Mouse (Mus musculus): ENCODE data around the gene Bsn. TPM values are rescaled to one million over a fixed set of nuclear protein-coding genes. Genes with fewer than 3 reads are reported as not detected.

Bsn gene
- polyA plus RNA-seq, 1 experiment from 2014 or later = 5.7 TPM

DNA sequence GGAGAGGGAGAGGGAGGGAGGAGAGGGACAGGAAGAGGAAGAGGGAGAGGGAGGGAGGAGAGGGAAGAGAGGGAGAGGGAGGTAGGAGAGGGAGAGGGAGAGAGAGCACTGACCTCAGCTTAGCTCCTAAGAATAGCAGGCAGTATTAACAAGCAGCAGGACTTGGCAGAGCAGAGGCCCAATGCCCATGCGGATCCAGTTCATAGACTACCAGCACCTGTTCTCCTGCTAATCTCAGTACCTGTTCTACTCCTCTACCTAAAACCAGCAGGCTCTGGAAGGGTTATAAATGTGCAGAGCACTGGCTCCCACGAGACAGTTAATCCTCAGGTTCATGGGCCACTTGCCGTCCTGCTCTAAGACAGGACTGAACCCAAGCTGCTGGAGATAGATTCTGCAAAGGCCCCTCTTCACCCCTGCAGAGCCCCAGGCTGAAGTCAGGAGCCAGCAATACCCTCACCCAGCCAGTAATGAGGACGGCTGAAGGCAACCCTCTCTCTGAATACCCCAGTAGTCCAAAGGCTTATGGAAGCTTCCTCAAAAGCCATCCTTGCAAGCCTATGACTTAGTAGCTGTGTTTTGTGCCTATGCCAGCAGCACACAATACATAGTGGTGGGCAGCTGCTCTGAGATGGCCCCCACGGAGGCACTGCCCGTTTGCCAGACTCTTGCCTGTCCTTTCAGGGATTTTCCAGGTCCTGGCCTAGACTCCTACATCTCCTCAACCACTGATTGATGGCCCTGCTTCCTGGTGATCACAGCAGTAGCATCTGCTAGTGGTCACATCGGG is 116.8 kb downstream of the Bsn start:
- no peak for DNase-seq (ENCODE audit: low spot score)
- Histone ChIP-seq H3K27me3 (replicated peaks; ENCODE audit: control insufficient read depth, insufficient read depth, low read length) (no peaks in the 10 kb centered on the region), H3K4me2 (no peak overlapping the region), H3K9me3 (ENCODE audit: control insufficient read depth, low read length) (no peaks in the 10 kb centered on the region), H3K9ac (ENCODE audit: low read depth, low read length) (no peak overlapping the region), H3K27ac (ENCODE audit: low read depth, low read length) (no peak overlapping the region), H3K4me1 (replicated peaks; ENCODE audit: control insufficient read depth, insufficient read depth, low read length) (peaks cover 20% of the 10 kb centered on the region), H3K4me3 (ENCODE audit: low read depth, low read length) (no peak overlapping the region), H3K36me3 (ENCODE audit: control insufficient read depth, insufficient read depth, low read length) (peaks cover 34% of the 10 kb centered on the region)
- no peak for ATAC-seq (replicated peaks; ENCODE audit: low FRiP score)
- WGBS = 64% methylated on average over 7 of the region's 7 CpGs

DNA sequence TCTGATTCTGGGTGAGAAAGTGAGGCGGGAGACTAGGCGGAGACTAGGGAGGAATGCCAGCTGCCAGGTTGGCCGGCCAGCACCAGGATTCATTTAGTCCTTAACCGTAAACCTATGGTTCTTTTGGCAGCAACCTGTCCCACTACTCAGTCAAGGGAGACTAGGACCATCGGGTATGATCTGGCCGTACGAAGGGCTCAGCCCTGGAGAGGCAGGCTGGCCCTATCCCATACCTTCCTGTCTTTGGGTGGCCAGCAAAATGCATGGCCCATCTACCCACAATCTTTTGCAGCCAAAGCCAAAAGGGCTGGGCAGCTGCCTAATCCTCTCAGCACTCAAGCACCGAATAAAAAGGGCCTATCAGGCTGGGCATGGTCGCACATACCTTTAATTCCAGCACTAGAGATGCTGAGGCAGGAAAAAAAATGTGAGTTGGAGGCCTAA is 117.7 kb downstream of the Bsn start:
- Histone ChIP-seq H3K9me3 (ENCODE audit: control insufficient read depth, low read length) (no peaks in the 10 kb centered on the region), H3K27ac (ENCODE audit: low read depth, low read length) (0 out of 2 replicates have a peak overlapping the region, but pooled peaks have one; percentile 5), H3K4me1 (replicated peaks; ENCODE audit: control insufficient read depth, insufficient read depth, low read length) (peaks cover 11% of the 10 kb centered on the region), H3K9ac (ENCODE audit: low read depth, low read length) (no peak overlapping the region), H3K36me3 (ENCODE audit: control insufficient read depth, insufficient read depth, low read length) (peaks cover 34% of the 10 kb centered on the region), H3K4me2 (no peak overlapping the region), H3K4me3 (ENCODE audit: low read depth, low read length) (no peak overlapping the region), H3K27me3 (replicated peaks; ENCODE audit: control insufficient read depth, insufficient read depth, low read length) (no peaks in the 10 kb centered on the region)
- ATAC-seq (replicated peaks; ENCODE audit: low FRiP score) = no peak
- no peak for DNase-seq (ENCODE audit: low spot score)
- 71% methylated on average over 9 of the region's 9 CpGs for WGBS

DNA sequence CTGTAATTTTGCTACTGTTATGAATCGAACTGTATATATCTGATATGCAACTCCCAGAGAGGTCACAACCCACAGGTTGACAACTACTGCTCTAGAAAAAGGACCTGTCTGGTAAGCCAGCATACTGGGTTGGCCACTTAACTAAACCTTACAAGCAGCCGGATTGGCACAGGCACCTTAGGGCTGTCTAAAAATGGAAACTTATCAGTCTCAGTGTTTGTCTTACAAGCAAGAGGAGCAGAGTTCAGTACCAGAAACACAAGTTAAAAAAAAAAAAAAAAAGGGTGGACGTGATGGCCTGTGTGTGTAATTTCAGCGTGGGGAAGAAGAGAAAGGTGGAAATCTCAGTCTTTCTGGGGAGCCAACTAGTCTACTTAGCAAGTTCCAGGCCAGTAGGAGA is 118.4 kb downstream of the Bsn start:
- H3K27ac ChIP-seq (ENCODE audit: low read depth, low read length) = no peak overlapping the region
- no peak for DNase-seq (ENCODE audit: low spot score)
- H3K9ac ChIP-seq (ENCODE audit: low read depth, low read length) = no peak overlapping the region
- no peak for ATAC-seq (replicated peaks; ENCODE audit: low FRiP score)
- H3K4me3 ChIP-seq (ENCODE audit: low read depth, low read length) = no peak overlapping the region
- 82% methylated on average over 4 of the region's 4 CpGs for WGBS
- H3K4me2 ChIP-seq = no peak overlapping the region
- no peaks in the 10 kb centered on the region for H3K27me3 ChIP-seq (replicated peaks; ENCODE audit: control insufficient read depth, insufficient read depth, low read length)
- H3K36me3 ChIP-seq (ENCODE audit: control insufficient read depth, insufficient read depth, low read length) = peaks cover 29% of the 10 kb centered on the region
- no peaks in the 10 kb centered on the region for H3K9me3 ChIP-seq (ENCODE audit: control insufficient read depth, low read length)
- H3K4me1 ChIP-seq (replicated peaks; ENCODE audit: control insufficient read depth, insufficient read depth, low read length) = peaks cover 6% of the 10 kb centered on the region

DNA sequence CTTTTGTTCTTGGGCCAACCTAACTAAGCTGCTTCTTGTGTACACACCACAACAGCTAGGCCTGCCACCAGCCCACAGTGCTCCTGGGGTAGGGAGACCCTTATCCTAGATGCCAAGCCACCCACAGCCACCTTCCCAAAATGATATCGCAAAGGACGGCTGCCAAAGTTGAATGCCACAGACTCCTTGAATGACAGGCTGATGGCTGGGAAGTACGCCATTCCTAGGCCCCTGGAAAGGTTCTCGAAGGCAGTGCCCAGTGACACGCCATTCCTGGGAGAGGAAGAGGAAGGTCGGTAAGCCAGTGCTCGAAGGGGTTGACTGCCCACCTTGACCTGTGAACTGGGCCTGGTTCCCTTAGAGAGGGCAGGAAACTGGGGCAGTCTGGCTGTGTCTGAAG is 120.7 kb downstream of the Bsn start:
- H3K4me1 ChIP-seq (replicated peaks; ENCODE audit: control insufficient read depth, insufficient read depth, low read length) = peaks cover 6% of the 10 kb centered on the region
- DNase-seq (ENCODE audit: low spot score) = no peak
- no peak overlapping the region for H3K27ac ChIP-seq (ENCODE audit: low read depth, low read length)
- no peak overlapping the region for H3K9ac ChIP-seq (ENCODE audit: low read depth, low read length)
- H3K4me3 ChIP-seq (ENCODE audit: low read depth, low read length) = no peak overlapping the region
- no peak for ATAC-seq (replicated peaks; ENCODE audit: low FRiP score)
- H3K27me3 ChIP-seq (replicated peaks; ENCODE audit: control insufficient read depth, insufficient read depth, low read length) = no peaks in the 10 kb centered on the region
- no peak overlapping the region for H3K4me2 ChIP-seq
- H3K9me3 ChIP-seq (ENCODE audit: control insufficient read depth, low read length) = no peaks in the 10 kb centered on the region
- whole genome bisulfite sequencing = 87% methylated on average over 7 of the region's 7 CpGs
- H3K36me3 ChIP-seq (ENCODE audit: control insufficient read depth, insufficient read depth, low read length) = peaks cover 40% of the 10 kb centered on the region

DNA sequence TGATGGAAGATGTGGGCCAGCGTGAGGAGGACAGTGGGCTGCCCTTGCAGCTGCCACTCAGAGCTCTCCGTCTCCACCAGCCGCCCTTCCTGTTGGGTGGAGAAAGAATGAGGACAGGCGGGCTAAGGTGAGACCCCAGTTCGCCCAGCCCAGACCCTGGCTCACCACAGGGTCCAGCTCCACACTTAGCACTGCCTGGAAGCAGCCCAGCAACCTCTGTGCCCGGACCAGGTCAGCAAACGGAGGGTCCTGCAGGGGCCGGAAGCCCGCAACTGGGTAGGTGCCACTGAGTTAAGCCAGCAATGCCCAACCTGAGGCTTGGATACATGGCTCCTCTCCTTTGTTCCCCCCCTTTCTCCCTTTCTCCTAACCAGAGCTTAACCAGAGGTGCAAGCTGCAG is 121.2 kb downstream of the Bsn start:
- no peak overlapping the region for H3K9ac ChIP-seq (ENCODE audit: low read depth, low read length)

DNA sequence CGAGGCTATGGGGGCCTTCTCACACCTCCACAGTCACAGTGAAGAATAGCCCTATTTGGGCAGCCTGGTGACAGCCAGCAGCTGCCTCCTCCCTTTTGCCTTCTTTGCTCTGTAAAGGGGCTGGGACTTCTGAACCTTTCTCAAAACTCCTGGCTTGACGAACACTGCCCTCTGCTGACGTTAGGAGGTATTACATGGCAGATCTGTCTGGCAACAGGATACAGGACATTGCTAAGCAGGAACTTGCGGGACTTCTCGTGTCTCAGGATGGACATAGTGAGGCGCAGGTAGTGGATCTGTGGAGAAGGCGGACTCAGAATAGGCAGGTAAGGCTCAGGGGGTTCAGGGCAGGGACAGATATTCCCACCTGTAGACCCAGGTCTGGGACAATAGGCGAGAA is 122.3 kb downstream of the Bsn start:
- Histone ChIP-seq H3K4me2 (no peak overlapping the region), H3K27ac (ENCODE audit: low read depth, low read length) (no peak overlapping the region), H3K9me3 (ENCODE audit: control insufficient read depth, low read length) (no peaks in the 10 kb centered on the region), H3K36me3 (ENCODE audit: control insufficient read depth, insufficient read depth, low read length) (peaks cover 42% of the 10 kb centered on the region), H3K27me3 (replicated peaks; ENCODE audit: control insufficient read depth, insufficient read depth, low read length) (no peaks in the 10 kb centered on the region), H3K4me1 (replicated peaks; ENCODE audit: control insufficient read depth, insufficient read depth, low read length) (peaks cover 10% of the 10 kb centered on the region), H3K4me3 (ENCODE audit: low read depth, low read length) (no peak overlapping the region), H3K9ac (ENCODE audit: low read depth, low read length) (no peak overlapping the region)
- peak; percentile 80 for DNase-seq (ENCODE audit: low spot score)
- WGBS = 13% methylated on average over 8 of the region's 8 CpGs
- peak; percentile 37 for ATAC-seq (replicated peaks; ENCODE audit: low FRiP score)

More for the DNA sequence above, 121.2 kb downstream of the Bsn start:
- H3K4me2 ChIP-seq = no peak overlapping the region
- H3K36me3 ChIP-seq (ENCODE audit: control insufficient read depth, insufficient read depth, low read length) = peaks cover 40% of the 10 kb centered on the region
- DNase-seq (ENCODE audit: low spot score) (no peak), ATAC-seq (replicated peaks; ENCODE audit: low FRiP score) (no peak)
- H3K9me3 ChIP-seq (ENCODE audit: control insufficient read depth, low read length) = no peaks in the 10 kb centered on the region
- no peak overlapping the region for H3K4me3 ChIP-seq (ENCODE audit: low read depth, low read length)
- peaks cover 6% of the 10 kb centered on the region for H3K4me1 ChIP-seq (replicated peaks; ENCODE audit: control insufficient read depth, insufficient read depth, low read length)
- H3K27ac ChIP-seq (ENCODE audit: low read depth, low read length) = no peak overlapping the region
- WGBS = 91% methylated on average over 9 of the region's 9 CpGs
- no peaks in the 10 kb centered on the region for H3K27me3 ChIP-seq (replicated peaks; ENCODE audit: control insufficient read depth, insufficient read depth, low read length)

DNA sequence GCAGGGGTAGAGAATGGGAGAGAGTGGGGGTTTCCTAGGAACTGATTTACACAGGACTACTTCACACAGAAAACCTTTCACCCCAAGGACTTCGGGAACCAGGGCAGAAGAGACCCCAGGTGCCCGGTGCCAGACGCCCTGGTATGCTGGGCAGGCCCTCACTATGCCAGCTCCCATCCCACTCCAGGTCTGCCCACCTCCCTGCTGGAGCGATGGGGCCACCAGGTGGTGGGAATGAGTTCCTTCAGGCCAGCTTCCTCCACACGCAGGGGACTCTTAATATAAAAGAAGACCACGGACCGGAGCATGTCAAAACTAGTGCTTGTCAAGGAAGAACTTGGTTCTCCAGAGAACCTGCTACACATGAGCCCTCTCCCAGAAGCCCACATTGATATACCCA is 123.0 kb downstream of the Bsn start:
- ATAC-seq (replicated peaks; ENCODE audit: low FRiP score) (no peak), DNase-seq (ENCODE audit: low spot score) (no peak)
- H3K36me3 ChIP-seq (ENCODE audit: control insufficient read depth, insufficient read depth, low read length) = peaks cover 49% of the 10 kb centered on the region
- no peaks in the 10 kb centered on the region for H3K9me3 ChIP-seq (ENCODE audit: control insufficient read depth, low read length)
- no peak overlapping the region for H3K9ac ChIP-seq (ENCODE audit: low read depth, low read length)
- H3K27ac ChIP-seq (ENCODE audit: low read depth, low read length) = no peak overlapping the region
- no peak overlapping the region for H3K4me3 ChIP-seq (ENCODE audit: low read depth, low read length)
- H3K4me1 ChIP-seq (replicated peaks; ENCODE audit: control insufficient read depth, insufficient read depth, low read length) = peaks cover 12% of the 10 kb centered on the region
- H3K27me3 ChIP-seq (replicated peaks; ENCODE audit: control insufficient read depth, insufficient read depth, low read length) = no peaks in the 10 kb centered on the region
- 86% methylated on average over 7 of the region's 7 CpGs for WGBS
- H3K4me2 ChIP-seq = no peak overlapping the region

DNA sequence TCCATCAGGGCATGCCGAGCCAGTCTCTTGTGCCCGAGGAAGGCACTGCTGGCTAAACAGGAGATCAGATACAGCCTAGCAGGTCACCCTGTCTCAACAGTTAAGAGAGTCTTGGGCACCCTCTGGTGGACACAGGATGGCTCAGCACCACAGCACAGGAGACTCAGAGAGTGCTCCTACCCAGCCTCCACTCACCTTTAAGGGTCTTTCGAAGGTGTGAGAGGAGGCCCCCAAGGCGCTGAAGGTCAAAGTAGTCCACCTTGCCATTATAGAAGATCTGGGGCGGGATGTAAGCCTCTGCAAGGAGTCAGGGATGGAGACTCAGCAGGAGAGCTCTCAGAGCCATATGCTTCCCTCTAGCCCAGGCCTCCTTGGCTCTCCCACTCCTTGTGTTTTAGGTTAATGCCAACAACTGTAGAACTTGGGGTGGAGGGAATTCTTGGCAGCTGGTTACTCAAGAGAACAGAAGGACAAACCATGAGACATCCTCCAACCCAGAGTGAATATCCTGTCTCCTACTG is 124.6 kb downstream of the Bsn start:
- WGBS = 35% methylated on average over 5 of the region's 5 CpGs
- peak; percentile 55; the same call in 1 of the 2 replicates for ATAC-seq (replicated peaks; ENCODE audit: low FRiP score)
- Histone ChIP-seq H3K4me1 (replicated peaks; ENCODE audit: control insufficient read depth, insufficient read depth, low read length) (peaks cover 15% of the 10 kb centered on the region), H3K4me2 (no peak overlapping the region), H3K27me3 (replicated peaks; ENCODE audit: control insufficient read depth, insufficient read depth, low read length) (no peaks in the 10 kb centered on the region), H3K9me3 (ENCODE audit: control insufficient read depth, low read length) (no peaks in the 10 kb centered on the region), H3K27ac (ENCODE audit: low read depth, low read length) (no peak overlapping the region), H3K36me3 (ENCODE audit: control insufficient read depth, insufficient read depth, low read length) (peaks cover 48% of the 10 kb centered on the region), H3K4me3 (ENCODE audit: low read depth, low read length) (no peak overlapping the region), H3K9ac (ENCODE audit: low read depth, low read length) (no peak overlapping the region)
- no peak for DNase-seq (ENCODE audit: low spot score)

DNA sequence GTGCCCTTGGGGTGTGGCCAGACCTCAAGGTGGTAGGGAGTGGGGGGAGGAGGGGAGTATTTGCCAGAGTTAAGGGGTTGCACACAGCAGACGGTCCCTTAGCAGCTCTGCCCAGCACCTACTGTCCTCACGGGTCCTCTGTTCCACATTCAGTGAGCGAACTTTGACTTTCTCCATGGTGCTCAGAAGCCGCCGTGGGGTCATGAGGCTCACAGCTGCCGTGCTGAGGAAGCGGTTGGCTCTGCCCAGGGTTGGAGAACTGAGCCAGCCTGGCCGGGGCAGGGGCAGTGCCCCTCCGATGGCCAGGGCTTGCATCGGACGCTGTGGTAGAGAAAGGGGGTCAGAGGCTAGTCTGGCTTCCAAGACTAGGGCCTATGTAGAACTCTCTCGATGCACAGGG is 126.8 kb downstream of the Bsn start:
- H3K9me3 ChIP-seq (ENCODE audit: control insufficient read depth, low read length) = no peaks in the 10 kb centered on the region
- WGBS = 74% methylated on average over 12 of the region's 12 CpGs
- peaks cover 17% of the 10 kb centered on the region for H3K4me1 ChIP-seq (replicated peaks; ENCODE audit: control insufficient read depth, insufficient read depth, low read length)
- DNase-seq (ENCODE audit: low spot score) = no peak
- H3K36me3 ChIP-seq (ENCODE audit: control insufficient read depth, insufficient read depth, low read length) = peaks cover 45% of the 10 kb centered on the region
- no peak overlapping the region for H3K27ac ChIP-seq (ENCODE audit: low read depth, low read length)
- ATAC-seq (replicated peaks; ENCODE audit: low FRiP score) = no peak
- no peak overlapping the region for H3K4me3 ChIP-seq (ENCODE audit: low read depth, low read length)
- H3K9ac ChIP-seq (ENCODE audit: low read depth, low read length) = 0 out of 2 replicates have a peak overlapping the region, but pooled peaks have one; percentile 7
- no peak overlapping the region for H3K4me2 ChIP-seq
- H3K27me3 ChIP-seq (replicated peaks; ENCODE audit: control insufficient read depth, insufficient read depth, low read length) = no peaks in the 10 kb centered on the region

Measured in liver, embryonic 11.5 days (tissue).